Mouse (Mus musculus) embryonic facial prominence, embryonic 14.5 days (tissue): ENCODE data around the gene Ttll3. TPM values are rescaled to one million over a fixed set of nuclear protein-coding genes. Genes with fewer than 3 reads are reported as not detected.

ENCODE experiments used
- ATAC-seq: fragments of 200-750 bp; cut with Nextera tagmentation; 2 replicates; pipeline ENCODE4 v1.8.0; 2017; ENCODE audit warnings: low read depth, moderate number of reproducible peaks, moderate TSS enrichment
- DNase-seq: peaks from one replicate; pipeline ENCODE4 v3.0.0-alpha.2; 2015; ENCODE audit warnings: low spot score
- H3K27ac ChIP-seq: fragments of 300-500 bp; sonication (generic); replicated peaks from 2 replicates; pipeline ENCODE4 v1.5.1; 2014; ENCODE audit warnings: low read depth, mild to moderate bottlenecking, low read length, moderate library complexity
- H3K27me3 ChIP-seq: fragments of 300-500 bp; sonication (generic); replicated peaks from 2 replicates; pipeline ENCODE4 v1.6.1; 2014; ENCODE audit warnings: low read length; ENCODE audit not compliant: control insufficient read depth, insufficient read depth
- H3K36me3 ChIP-seq: fragments of 300-500 bp; sonication (generic); 2 replicates; pipeline ENCODE4 v1.6.1; 2014; ENCODE audit warnings: low read length, mixed read lengths; ENCODE audit not compliant: control insufficient read depth, insufficient read depth
- H3K4me1 ChIP-seq: fragments of 300-500 bp; sonication (generic); 2 replicates; pipeline ENCODE4 v1.6.1; 2014; ENCODE audit warnings: antibody characterized with exemption, low read length; ENCODE audit not compliant: control insufficient read depth, insufficient read depth
- H3K4me2 ChIP-seq: fragments of 300-500 bp; sonication (generic); 2 replicates; pipeline ENCODE4 v1.6.1; 2014; ENCODE audit warnings: low read depth, mild to moderate bottlenecking, low read length, moderate library complexity, mixed read lengths
- H3K4me3 ChIP-seq: fragments of 300-500 bp; sonication (generic); 2 replicates; pipeline ENCODE4 v1.5.1; 2014; ENCODE audit warnings: low read depth, mild to moderate bottlenecking, low read length
- H3K9ac ChIP-seq: fragments of 300-500 bp; sonication (generic); 2 replicates; pipeline ENCODE4 v1.6.1; 2014; ENCODE audit warnings: low read depth, mild to moderate bottlenecking, low read length, moderate library complexity, mixed read lengths
- H3K9me3 ChIP-seq: fragments of 300-500 bp; sonication (generic); 2 replicates; pipeline ENCODE4 v1.6.1; 2016; ENCODE audit warnings: low read length; ENCODE audit not compliant: control insufficient read depth
- WGBS: fragments of 180-500 bp; shearing (Covaris S2); extraction: QIAGEN DNeasy Blood & Tissue Kit; methylation state at CpG from one replicate; pipeline ENCODE4 v1.1.7; 2014; 5-methylcytosine and 5-hydroxymethylcytosine counted together
- microRNA-seq: library from miRNA; unstranded; fragments of <30 nt; microRNA quantifications from one replicate; pipeline ENCODE4, GENCODE M21; 2016; ENCODE audit warnings: borderline number of aligned reads
- polyA plus RNA-seq: library from polyadenylated mRNA; unstranded; fragments of >200 nt; fragmentation: Nextera tagmentation; extraction: Ambion mirVana; gene quantifications from 2 replicates; pipeline ENCODE4 v1.2.1, GENCODE M21; 2014

Gene Ttll3
- polyA plus RNA-seq, 1 experiment from 2014 or later = 5.4 TPM

- no peaks in the 10 kb centered on the region for H3K9me3 ChIP-seq
- 68% methylated on average over 7 of the region's 7 CpGs for whole genome bisulfite sequencing
- ATAC-seq (no peak), DNase-seq (no peak)
- H3K4me1 ChIP-seq = no peaks in the 10 kb centered on the region; the same call in 1 of the 2 replicates
- no peaks in the 10 kb centered on the region for H3K27me3 ChIP-seq
- H3K4me3 ChIP-seq = no peak overlapping the region
- no peak overlapping the region for H3K4me2 ChIP-seq
- H3K36me3 ChIP-seq = no peaks in the 10 kb centered on the region
- no peak overlapping the region for H3K9ac ChIP-seq
- no peak overlapping the region for H3K27ac ChIP-seq
These were observed 75.0 kb downstream of the Ttll3 start for GRCm38 (mm10) chr6:113464040-113464439.

Small RNAs within 50 kb of the gene (microRNA-seq; reads per million reads assigned to microRNA genes)
- gene Gm24387 = not detected

Other genes starting within 250 kb of the Ttll3 start
- 1.2 TPM in 2 replicates for gene Lhfpl4, start 193.9 kb upstream of the Ttll3 start, polyA plus RNA-seq
- 31.6 and 33.3 TPM in 2 replicates for gene Mtmr14, start 151.4 kb upstream of the Ttll3 start, polyA plus RNA-seq
- 0.13 and 0.29 TPM in 2 replicates for gene Cpne9, start 107.0 kb upstream of the Ttll3 start, polyA plus RNA-seq
- 20.0 and 21.8 TPM in 2 replicates for gene Brpf1, start 82.1 kb upstream of the Ttll3 start, polyA plus RNA-seq
- 9.9 and 11.2 TPM in 2 replicates for gene Ogg1, start 62.3 kb upstream of the Ttll3 start, polyA plus RNA-seq
- gene Camk1, start 45.3 kb upstream of the Ttll3 start, polyA plus RNA-seq = 103 and 109 TPM in 2 replicates
- gene Tada3, start 11.4 kb upstream of the Ttll3 start, polyA plus RNA-seq = 44.6 and 45.7 TPM in 2 replicates
- gene Arpc4, start 11.1 kb upstream of the Ttll3 start, polyA plus RNA-seq = 214 and 232 TPM in 2 replicates
- 16.3 and 23.4 TPM in 2 replicates for gene Rpusd3, start 30.1 kb downstream of the Ttll3 start, polyA plus RNA-seq
- gene Cidec, start 46.5 kb downstream of the Ttll3 start, polyA plus RNA-seq = 0.47 and 3.3 TPM in 2 replicates
- gene Jagn1, start 53.3 kb downstream of the Ttll3 start, polyA plus RNA-seq = 72.5 and 75.9 TPM in 2 replicates
- 3.6 and 5.6 TPM in 2 replicates for gene Il17re, start 69.2 kb downstream of the Ttll3 start, polyA plus RNA-seq
- gene Il17rc, start 82.2 kb downstream of the Ttll3 start, polyA plus RNA-seq = 15.7 and 20.2 TPM in 2 replicates
- 24.8 and 25.3 TPM in 2 replicates for gene Creld1, start 94.0 kb downstream of the Ttll3 start, polyA plus RNA-seq
- 1.7 and 1.9 TPM in 2 replicates for gene Prrt3, start 112.7 kb downstream of the Ttll3 start, polyA plus RNA-seq
- gene Emc3, start 142.4 kb downstream of the Ttll3 start, polyA plus RNA-seq = 96.7 and 103 TPM in 2 replicates
- gene Fancd2, start 142.4 kb downstream of the Ttll3 start, polyA plus RNA-seq = 7.5 and 7.8 TPM in 2 replicates
- gene Fancd2os, start 211.5 kb downstream of the Ttll3 start, polyA plus RNA-seq = not detected in 2 replicates
- gene Brk1, start 215.5 kb downstream of the Ttll3 start, polyA plus RNA-seq = 233 and 249 TPM in 2 replicates
- 48.7 and 53.0 TPM in 2 replicates for gene Vhl, start 234.7 kb downstream of the Ttll3 start, polyA plus RNA-seq
- gene Irak2, start 249.2 kb downstream of the Ttll3 start, polyA plus RNA-seq = 2.2 and 2.5 TPM in 2 replicates